ENCODE assay signal across 11 mouse cellular contexts in genomic region chr17:48700591-48700990, GRCm38 (mm10).
DNase-seq lines count a peak whose midpoint lies in the region; ATAC-seq and TF ChIP-seq lines count a peak whose summit lies in the region.
"Had no signal": no experiment of that assay in that cellular context is flagged by ENCODE, and none has a peak within 500 bp of the region (broad histone marks: within the 10 kb centered on the region; RNA-seq: fewer than 3 reads in every experiment).

No protein-coding gene starts in this region.

- intact Hi-C loops in left cerebral cortex, postnatal 25 days (cut with DNase I) = no loop called here

- H3K4me3 ChIP-seq in cerebellum, adult 2 months (replicated peaks; ENCODE audit: insufficient read depth, low read depth, low read length) = no peak overlapping the region
- no peak overlapping the region for H3K4me3 ChIP-seq in kidney, embryonic 16.5 days (ENCODE audit: low read length)
- no peak overlapping the region for H3K4me3 ChIP-seq in E14TG2a.4 (replicated peaks; ENCODE audit: low read length)
- no peak overlapping the region for H3K4me3 ChIP-seq in embryonic facial prominence, embryonic 10.5 days

- no peak overlapping the region for H3K9ac ChIP-seq in kidney, embryonic 16.5 days (replicated peaks; ENCODE audit: low read length)

- TF ChIP-seq CTCF in cerebellum, adult 2 months (IDR thresholded peaks at IDR 0.05; ENCODE audit: borderline replicate concordance, insufficient read depth, low read depth, low read length) = peak; percentile 26; the same call in 1 of the 2 replicates
- TF ChIP-seq CTCF in E14TG2a.4 (conservative IDR thresholded peaks at IDR 0.05; ENCODE audit: low read length) = peak; percentile 53

- no peaks in the 10 kb centered on the region for H3K36me3 ChIP-seq in kidney, embryonic 16.5 days (ENCODE audit: insufficient read depth, low read length)
- H3K36me3 ChIP-seq in E14TG2a.4 (ENCODE audit: insufficient read depth, low read length) = no peaks in the 10 kb centered on the region
- no peaks in the 10 kb centered on the region for H3K36me3 ChIP-seq in embryonic facial prominence, embryonic 10.5 days (replicated peaks)

- H3K4me1 ChIP-seq in cerebellum, adult 2 months (ENCODE audit: control insufficient read depth, insufficient read depth, low read length) = no peaks in the 10 kb centered on the region
- H3K4me1 ChIP-seq in kidney, embryonic 16.5 days (ENCODE audit: insufficient read depth, low read length) = no peaks in the 10 kb centered on the region
- H3K4me1 ChIP-seq in E14TG2a.4 (replicated peaks; ENCODE audit: low read depth, low read length) = no peaks in the 10 kb centered on the region
- H3K4me1 ChIP-seq in embryonic facial prominence, embryonic 10.5 days = no peaks in the 10 kb centered on the region

- no peak overlapping the region for H3K27ac ChIP-seq in cerebellum, adult 2 months (ENCODE audit: insufficient read depth, low read length)
- H3K27ac ChIP-seq in kidney, embryonic 16.5 days (ENCODE audit: low read length) = no peak overlapping the region
- H3K27ac ChIP-seq in embryonic facial prominence, embryonic 10.5 days (replicated peaks) = no peak overlapping the region

- DNase-seq in cerebellum, adult 2 months = no peak
- DNase-seq in cerebellum, postnatal 14 days = no peak
- peak; percentile 16 for DNase-seq in kidney, postnatal 10 days
- peak; percentile 32 for DNase-seq in embryonic facial prominence, embryonic 10.5 days (ENCODE audit: low spot score)
- no peak for DNase-seq in frontal cortex, postnatal 14 days (ENCODE audit: low spot score in 2 of 2)
- DNase-seq in left cerebral cortex, postnatal 25 days (ENCODE audit: low spot score in 2 of 2) = no peak
- DNase-seq: cerebellum, adult 8-10 months; gastrocnemius, postnatal 10 days; lung, postnatal 4 days had no signal

- no peak for TF ChIP-seq POLR2A in cerebellum, adult 2 months (IDR thresholded peaks at IDR 0.05; ENCODE audit: borderline replicate concordance, insufficient read depth, low read length)

- peaks cover 12% of the 10 kb centered on the region for H3K9me3 ChIP-seq in kidney, embryonic 16.5 days (ENCODE audit: low read length)
- H3K9me3 ChIP-seq in E14TG2a.4 (ENCODE audit: low read length) = peaks cover 20% of the 10 kb centered on the region
- H3K9me3 ChIP-seq in embryonic facial prominence, embryonic 10.5 days = 0 out of 2 replicates have a peak, but pooled peaks cover 7% of the 10 kb centered on the region

- no peak overlapping the region for H3K4me2 ChIP-seq in kidney, embryonic 16.5 days (replicated peaks; ENCODE audit: low read depth, low read length)

- WGBS in cerebellum, adult 2 months = 34% methylated on average over 10 of the region's 10 CpGs
- 34% methylated on average over 10 of the region's 10 CpGs for WGBS in kidney, embryonic 16.5 days
- WGBS in embryonic facial prominence, embryonic 10.5 days = 28% methylated on average over 10 of the region's 10 CpGs

- no peak for ATAC-seq in kidney, embryonic 16.5 days (ENCODE audit: low FRiP score, low TSS enrichment)

- H3K27me3 ChIP-seq in cerebellum, adult 2 months (ENCODE audit: control insufficient read depth, insufficient read depth, low read length) = no peaks in the 10 kb centered on the region
- no peaks in the 10 kb centered on the region for H3K27me3 ChIP-seq in kidney, embryonic 16.5 days (ENCODE audit: insufficient read depth, low read length)
- peaks cover 5% of the 10 kb centered on the region; the same call in 1 of the 2 replicates for H3K27me3 ChIP-seq in E14TG2a.4 (ENCODE audit: insufficient read depth, low read length)
- H3K27me3 ChIP-seq in embryonic facial prominence, embryonic 10.5 days (replicated peaks; ENCODE audit: low read depth, poor library complexity, severe bottlenecking) = no peaks in the 10 kb centered on the region

Comparison
In these comparisons a context has a peak if more than half of its experiments do, and no peak if none do; other contexts are left out.
1. DNase-seq: peak in kidney, postnatal 10 days (single experiment) and embryonic facial prominence, embryonic 10.5 days (single experiment); none in cerebellum, adult 2 months (0 of 2), cerebellum, postnatal 14 days (0 of 2), frontal cortex, postnatal 14 days (0 of 2) and left cerebral cortex, postnatal 25 days (0 of 2).